Comparison of ENCODE assay signal across 9 mouse cellular contexts in the genomic region with DNA sequence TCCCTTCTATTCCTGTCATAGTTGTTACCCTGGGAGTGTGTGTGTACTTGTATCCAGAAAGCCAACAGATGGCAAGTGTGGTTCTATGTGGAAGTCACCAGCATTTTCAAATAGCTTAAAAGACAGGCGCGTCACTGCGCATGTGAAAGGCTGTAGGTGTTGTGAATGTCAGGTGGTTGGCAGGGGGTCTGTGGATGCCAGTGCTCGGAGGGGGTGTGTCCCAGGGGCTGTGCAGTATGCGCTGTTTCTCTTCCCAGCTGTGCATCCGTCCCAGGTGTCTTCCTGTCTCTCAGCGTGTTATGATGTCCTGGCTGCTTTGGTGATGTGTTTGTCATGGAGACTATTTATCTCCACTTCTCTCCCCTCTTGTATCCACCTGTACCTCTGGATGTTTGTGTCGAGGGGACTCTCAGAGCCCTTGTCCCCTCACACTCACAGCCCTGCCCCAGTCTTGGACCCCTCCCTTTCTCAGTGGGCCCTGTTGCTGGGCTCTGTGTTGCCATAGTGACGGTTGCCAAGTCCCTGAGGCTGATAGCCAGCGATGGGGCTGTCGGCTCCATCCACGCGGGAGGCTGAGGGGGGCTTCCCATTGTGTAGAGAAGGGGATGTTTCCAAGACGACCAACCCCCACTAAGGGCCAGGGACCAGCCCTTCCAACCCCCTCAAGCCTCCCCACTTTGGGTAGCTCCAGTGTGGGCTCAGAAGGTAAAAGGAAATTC. TPM values are rescaled to one million over a fixed set of nuclear protein-coding genes. Genes with fewer than 3 reads are reported as not detected.
DNase-seq lines count a peak whose midpoint lies in the region; ATAC-seq lines count a peak whose summit lies in the region.
"Had no signal": no experiment of that assay in that cellular context is flagged by ENCODE, and none has a peak within 500 bp of the region (broad histone marks: within the 10 kb centered on the region; RNA-seq: fewer than 3 reads in every experiment).

No protein-coding gene starts in this region.

- peaks cover 27% of the 10 kb centered on the region for H3K36me3 ChIP-seq in embryonic facial prominence, embryonic 13.5 days
- H3K36me3 ChIP-seq in neural tube, embryonic 12.5 days, result peaks cover 16% of the 10 kb centered on the region

- ATAC-seq in embryonic facial prominence, embryonic 13.5 days (ENCODE audit: insufficient number of reproducible peaks, insufficient read depth, low FRiP score, low TSS enrichment, low read depth), result no peak
- ATAC-seq in neural tube, embryonic 12.5 days (ENCODE audit: low FRiP score, low read depth), result peak; percentile 78

- H3K9me3 ChIP-seq in embryonic facial prominence, embryonic 13.5 days, result no peaks in the 10 kb centered on the region
- H3K9me3 ChIP-seq in neural tube, embryonic 12.5 days, result no peaks in the 10 kb centered on the region
- H3K9me3 ChIP-seq: heart, embryonic 15.5 days had no signal

- no peaks in the 10 kb centered on the region for H3K27me3 ChIP-seq in embryonic facial prominence, embryonic 13.5 days
- no peaks in the 10 kb centered on the region for H3K27me3 ChIP-seq in neural tube, embryonic 12.5 days (replicated peaks)

- peaks cover 36% of the 10 kb centered on the region for H3K4me1 ChIP-seq in embryonic facial prominence, embryonic 13.5 days
- peaks cover 61% of the 10 kb centered on the region for H3K4me1 ChIP-seq in neural tube, embryonic 12.5 days

- H3K4me2 ChIP-seq in embryonic facial prominence, embryonic 13.5 days, result no peak overlapping the region
- peak overlapping the region; percentile 53 for H3K4me2 ChIP-seq in neural tube, embryonic 12.5 days (replicated peaks)
- H3K4me2 ChIP-seq: heart, embryonic 15.5 days had no signal

- WGBS in embryonic facial prominence, embryonic 13.5 days, result 22% methylated on average over 14 of the region's 14 CpGs
- 10% methylated on average over 14 of the region's 14 CpGs for WGBS in neural tube, embryonic 12.5 days

- DNase-seq in brain, adult 2 months (ENCODE audit: low read depth, low spot score), result peak; percentile 80
- DNase-seq in layer of hippocampus, adult 9-11 months, result peak; percentile 85
- DNase-seq in adrenal gland, postnatal 36 days, result no peak
- DNase-seq in kidney, adult 9 months, result no peak
- DNase-seq in gastrocnemius, postnatal 14 days, result no peak
- DNase-seq in spleen, adult 12 weeks (ENCODE audit: low spot score), result no peak

- H3K9ac ChIP-seq in embryonic facial prominence, embryonic 13.5 days, result peak overlapping the region; percentile 28; the same call in 1 of the 2 replicates
- H3K9ac ChIP-seq in neural tube, embryonic 12.5 days, result peak overlapping the region; percentile 29; the same call in 1 of the 2 replicates
- H3K9ac ChIP-seq: heart, embryonic 15.5 days had no signal

- intact Hi-C loops in gastrocnemius, postnatal 14 days (cut with DNase I; ENCODE audit: low total_unique reads), result no loop called here

- H3K27ac ChIP-seq in embryonic facial prominence, embryonic 13.5 days, result no peak overlapping the region
- peak overlapping the region; percentile 72 for H3K27ac ChIP-seq in neural tube, embryonic 12.5 days
- H3K27ac ChIP-seq: heart, embryonic 15.5 days had no signal

- no peak overlapping the region for H3K4me3 ChIP-seq in embryonic facial prominence, embryonic 13.5 days
- no peak overlapping the region for H3K4me3 ChIP-seq in neural tube, embryonic 12.5 days
- H3K4me3 ChIP-seq: heart, embryonic 15.5 days had no signal

RNA-seq across cellular contexts. Expression of gene Dnah2, which starts 3.9 kb away (rescaled TPM):
- polyA plus RNA-seq in embryonic facial prominence, embryonic 13.5 days (2015; fragmentation: Nextera tagmentation; extraction: Ambion mirVana), result 4.2 and 4.4 TPM in 2 replicates
- 1.6 and 1.9 TPM in 2 replicates for polyA plus RNA-seq in neural tube, embryonic 12.5 days (2016; fragmentation: Nextera tagmentation; extraction: Ambion mirVana)
- under 1 TPM; 0.10 to 0.30 TPM for total RNA-seq in adrenal gland, postnatal 36 days (2021)
- under 1 TPM; 0.06 to 0.07 TPM for total RNA-seq in gastrocnemius, postnatal 14 days (2021)

RNA-seq across cellular contexts. Expression of gene Efnb3, which starts 7.2 kb away (rescaled TPM):
- 43.4 and 46.3 TPM in 2 replicates for polyA plus RNA-seq in embryonic facial prominence, embryonic 13.5 days (2015; fragmentation: Nextera tagmentation; extraction: Ambion mirVana)
- 54.4 and 57.4 TPM in 2 replicates for polyA plus RNA-seq in neural tube, embryonic 12.5 days (2016; fragmentation: Nextera tagmentation; extraction: Ambion mirVana)
- total RNA-seq in adrenal gland, postnatal 36 days (2021), result 1 to 10 TPM in 1 of 2 experiments, under 1 TPM in 1; 0.66 to 1.1 TPM
- total RNA-seq in gastrocnemius, postnatal 14 days (2021), result 1 to 10 TPM in 1 of 2 experiments, under 1 TPM in 1; 0.71 to 1.3 TPM

RNA-seq across cellular contexts. Expression of gene Wrap53, which starts 27.3 kb away (rescaled TPM):
- polyA plus RNA-seq in embryonic facial prominence, embryonic 13.5 days (2015; fragmentation: Nextera tagmentation; extraction: Ambion mirVana), result 26.9 TPM in 2 replicates
- 32.2 and 32.4 TPM in 2 replicates for polyA plus RNA-seq in neural tube, embryonic 12.5 days (2016; fragmentation: Nextera tagmentation; extraction: Ambion mirVana)
- total RNA-seq in adrenal gland, postnatal 36 days (2021), result 1 to 10 TPM; 9.2 to 9.7 TPM
- 1 to 10 TPM; 3.5 to 4.0 TPM for total RNA-seq in gastrocnemius, postnatal 14 days (2021)

RNA-seq across cellular contexts. Expression of gene Trp53, which starts 27.4 kb away (rescaled TPM):
- 160 and 186 TPM in 2 replicates for polyA plus RNA-seq in embryonic facial prominence, embryonic 13.5 days (2015; fragmentation: Nextera tagmentation; extraction: Ambion mirVana)
- polyA plus RNA-seq in neural tube, embryonic 12.5 days (2016; fragmentation: Nextera tagmentation; extraction: Ambion mirVana), result 116 and 120 TPM in 2 replicates
- 10 to 100 TPM; 63.3 to 64.7 TPM for total RNA-seq in adrenal gland, postnatal 36 days (2021)
- total RNA-seq in gastrocnemius, postnatal 14 days (2021), result 10 to 100 TPM; 15.2 to 22.7 TPM

RNA-seq across cellular contexts. Expression of gene Atp1b2, which starts 53.0 kb away (rescaled TPM):
- 7.9 and 8.3 TPM in 2 replicates for polyA plus RNA-seq in embryonic facial prominence, embryonic 13.5 days (2015; fragmentation: Nextera tagmentation; extraction: Ambion mirVana)
- 8.4 and 10.8 TPM in 2 replicates for polyA plus RNA-seq in neural tube, embryonic 12.5 days (2016; fragmentation: Nextera tagmentation; extraction: Ambion mirVana)
- total RNA-seq in adrenal gland, postnatal 36 days (2021), result 10 to 100 TPM; 28.5 to 45.4 TPM
- total RNA-seq in gastrocnemius, postnatal 14 days (2021), result 100 to 1,000 TPM; 384 to 403 TPM

Comparison
In these comparisons a context has a peak if more than half of its experiments do, and no peak if none do; other contexts are left out.
1. DNase-seq: peak in brain, adult 2 months (single experiment) and layer of hippocampus, adult 9-11 months (single experiment); none in adrenal gland, postnatal 36 days (0 of 2), kidney, adult 9 months (single experiment), gastrocnemius, postnatal 14 days (single experiment) and spleen, adult 12 weeks (single experiment).